Mouse (Mus musculus): ENCODE results near the gene Zfp36. TPM values are rescaled to one million over a fixed set of nuclear protein-coding genes. Genes with fewer than 3 reads are reported as not detected.
A peak's percentile ranks its signal among the peaks of the same experiment; 100 is the strongest.

The Zfp36 gene
- polyA plus RNA-seq (2015; fragmentation: Nextera tagmentation; extraction: Ambion mirVana), result 37.3 and 43.6 TPM in 2 replicates

GRCm38 (mm10) chr7:28380237-28381016 is at the start of gene Zfp36:
TSS of gene Zfp36 (minus strand) at chr7:28380253.
- 43% methylated on average over 17 of the region's 17 CpGs for WGBS
- peak within 1 kb of the TSS; percentile 62 for H3K4me2 ChIP-seq (ENCODE audit: low read depth, low read length)
- peak within 1 kb of the TSS; percentile 84 for H3K4me3 ChIP-seq (ENCODE audit: low read length)
- no peak for ATAC-seq
- H3K27me3 ChIP-seq (replicated peaks; ENCODE audit: control insufficient read depth, insufficient read depth, low read length), result no peaks in the 10 kb centered on the region
- H3K27ac ChIP-seq (ENCODE audit: low read length), result peak within 1 kb of the TSS; percentile 100
- H3K4me1 ChIP-seq (ENCODE audit: control insufficient read depth, insufficient read depth, low read length), result peaks cover 49% of the 10 kb centered on the region
- H3K9me3 ChIP-seq (ENCODE audit: control insufficient read depth, low read length), result no peaks in the 10 kb centered on the region
- H3K9ac ChIP-seq (ENCODE audit: low read depth, low read length), result peak within 1 kb of the TSS; percentile 98
- no peaks in the 10 kb centered on the region for H3K36me3 ChIP-seq (ENCODE audit: control insufficient read depth, insufficient read depth, low read length)

GRCm38 (mm10) chr7:28427738-28428137 is 47.7 kb upstream of the Zfp36 start:
- Histone ChIP-seq H3K4me3 (ENCODE audit: low read length) (no peak overlapping the region), H3K9me3 (ENCODE audit: control insufficient read depth, low read length) (no peaks in the 10 kb centered on the region), H3K4me2 (ENCODE audit: low read depth, low read length) (no peak overlapping the region), H3K27me3 (replicated peaks; ENCODE audit: control insufficient read depth, insufficient read depth, low read length) (no peaks in the 10 kb centered on the region), H3K9ac (ENCODE audit: low read depth, low read length) (no peak overlapping the region), H3K4me1 (ENCODE audit: control insufficient read depth, insufficient read depth, low read length) (no peaks in the 10 kb centered on the region), H3K27ac (ENCODE audit: low read length) (no peak overlapping the region), H3K36me3 (ENCODE audit: control insufficient read depth, insufficient read depth, low read length) (peaks cover 13% of the 10 kb centered on the region)
- no peak for ATAC-seq

- 97% methylated on average over 1 of the region's 1 CpGs for WGBS
- H3K9ac ChIP-seq (ENCODE audit: low read depth, low read length), result no peak overlapping the region
- no peak overlapping the region for H3K4me2 ChIP-seq (ENCODE audit: low read depth, low read length)
- ATAC-seq, result no peak
- H3K4me1 ChIP-seq (ENCODE audit: control insufficient read depth, insufficient read depth, low read length), result peaks cover 7% of the 10 kb centered on the region; the same call in 1 of the 2 replicates
- H3K9me3 ChIP-seq (ENCODE audit: control insufficient read depth, low read length), result no peaks in the 10 kb centered on the region
- H3K27ac ChIP-seq (ENCODE audit: low read length), result no peak overlapping the region
- H3K4me3 ChIP-seq (ENCODE audit: low read length), result no peak overlapping the region
- H3K27me3 ChIP-seq (replicated peaks; ENCODE audit: control insufficient read depth, insufficient read depth, low read length), result no peaks in the 10 kb centered on the region
- peaks cover 12% of the 10 kb centered on the region for H3K36me3 ChIP-seq (ENCODE audit: control insufficient read depth, insufficient read depth, low read length)
Observed at GRCm38 (mm10) chr7:28423018-28423417, 43.0 kb upstream of the Zfp36 start.

DNA sequence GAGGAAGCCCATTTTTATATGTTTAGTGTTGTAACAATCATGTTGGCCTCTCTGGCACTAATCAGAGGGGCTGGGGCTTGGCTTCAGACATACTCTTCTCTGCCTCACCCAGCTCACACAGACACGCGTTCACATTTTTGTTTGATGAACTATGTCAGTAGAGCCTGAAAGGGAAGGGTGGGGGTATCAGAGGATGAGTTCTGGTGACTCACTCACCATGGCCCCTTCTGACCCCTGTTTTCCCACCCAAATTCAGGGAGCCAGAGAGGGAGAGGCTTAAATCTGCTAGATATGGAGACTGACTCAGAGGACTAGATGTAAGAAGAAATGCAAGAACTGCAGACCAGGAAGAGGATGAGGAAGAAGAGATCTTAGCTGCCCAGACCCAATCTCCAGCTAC is 39.4 kb upstream of the Zfp36 start:
- Histone ChIP-seq H3K9ac (ENCODE audit: low read depth, low read length) (no peak overlapping the region), H3K4me3 (ENCODE audit: low read length) (no peak overlapping the region), H3K36me3 (ENCODE audit: control insufficient read depth, insufficient read depth, low read length) (peaks cover 16% of the 10 kb centered on the region), H3K9me3 (ENCODE audit: control insufficient read depth, low read length) (no peaks in the 10 kb centered on the region), H3K4me2 (ENCODE audit: low read depth, low read length) (no peak overlapping the region), H3K27me3 (replicated peaks; ENCODE audit: control insufficient read depth, insufficient read depth, low read length) (no peaks in the 10 kb centered on the region), H3K27ac (ENCODE audit: low read length) (no peak overlapping the region), H3K4me1 (ENCODE audit: control insufficient read depth, insufficient read depth, low read length) (peaks cover 7% of the 10 kb centered on the region; the same call in 1 of the 2 replicates)
- 88% methylated on average over 2 of the region's 2 CpGs for WGBS
- no peak for ATAC-seq

DNA sequence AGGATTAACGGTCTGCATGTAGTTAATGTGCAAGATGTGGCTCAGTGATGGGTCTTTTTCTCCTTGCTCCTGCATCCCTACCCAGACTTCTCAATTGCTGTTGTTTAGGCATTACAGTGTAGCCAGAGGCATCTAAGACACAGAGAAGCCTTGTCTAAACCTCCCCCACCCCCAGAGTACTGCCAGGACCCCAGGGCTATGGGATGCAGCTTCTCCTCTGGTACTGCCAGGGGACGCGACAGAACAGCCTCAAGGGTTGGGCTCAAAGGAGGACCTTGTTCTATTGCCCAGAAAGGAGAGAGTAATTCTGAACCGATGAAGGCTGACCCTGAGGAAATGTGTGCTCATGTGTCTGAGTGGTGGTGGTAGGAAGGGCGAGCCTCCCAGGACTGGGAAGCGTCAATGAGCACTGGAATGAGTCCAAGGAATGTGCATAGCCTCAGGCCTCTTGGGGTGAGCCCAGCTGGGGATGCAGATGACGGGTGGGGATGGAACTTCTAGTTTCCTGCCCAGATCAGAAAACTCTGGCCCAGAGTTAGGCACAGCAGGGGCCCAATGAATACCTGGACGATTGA is 38.1 kb upstream of the Zfp36 start:
- Histone ChIP-seq H3K4me1 (ENCODE audit: control insufficient read depth, insufficient read depth, low read length) (peaks cover 7% of the 10 kb centered on the region; the same call in 1 of the 2 replicates), H3K36me3 (ENCODE audit: control insufficient read depth, insufficient read depth, low read length) (peaks cover 19% of the 10 kb centered on the region), H3K27ac (ENCODE audit: low read length) (peak overlapping the region; percentile 31; the same call in 1 of the 2 replicates), H3K9me3 (ENCODE audit: control insufficient read depth, low read length) (no peaks in the 10 kb centered on the region), H3K27me3 (replicated peaks; ENCODE audit: control insufficient read depth, insufficient read depth, low read length) (no peaks in the 10 kb centered on the region), H3K4me3 (ENCODE audit: low read length) (no peak overlapping the region), H3K4me2 (ENCODE audit: low read depth, low read length) (no peak overlapping the region), H3K9ac (ENCODE audit: low read depth, low read length) (no peak overlapping the region)
- 58% methylated on average over 8 of the region's 8 CpGs for WGBS
- ATAC-seq, result peak; percentile 71

- Histone ChIP-seq H3K4me2 (ENCODE audit: low read depth, low read length) (no peak overlapping the region), H3K9ac (ENCODE audit: low read depth, low read length) (no peak overlapping the region), H3K27me3 (replicated peaks; ENCODE audit: control insufficient read depth, insufficient read depth, low read length) (no peaks in the 10 kb centered on the region), H3K9me3 (ENCODE audit: control insufficient read depth, low read length) (no peaks in the 10 kb centered on the region), H3K4me1 (ENCODE audit: control insufficient read depth, insufficient read depth, low read length) (peaks cover 7% of the 10 kb centered on the region; the same call in 1 of the 2 replicates), H3K27ac (ENCODE audit: low read length) (no peak overlapping the region), H3K4me3 (ENCODE audit: low read length) (no peak overlapping the region), H3K36me3 (ENCODE audit: control insufficient read depth, insufficient read depth, low read length) (peaks cover 16% of the 10 kb centered on the region)
- ATAC-seq, result no peak
Observed at GRCm38 (mm10) chr7:28417368-28417767, 37.3 kb upstream of the Zfp36 start.

DNA sequence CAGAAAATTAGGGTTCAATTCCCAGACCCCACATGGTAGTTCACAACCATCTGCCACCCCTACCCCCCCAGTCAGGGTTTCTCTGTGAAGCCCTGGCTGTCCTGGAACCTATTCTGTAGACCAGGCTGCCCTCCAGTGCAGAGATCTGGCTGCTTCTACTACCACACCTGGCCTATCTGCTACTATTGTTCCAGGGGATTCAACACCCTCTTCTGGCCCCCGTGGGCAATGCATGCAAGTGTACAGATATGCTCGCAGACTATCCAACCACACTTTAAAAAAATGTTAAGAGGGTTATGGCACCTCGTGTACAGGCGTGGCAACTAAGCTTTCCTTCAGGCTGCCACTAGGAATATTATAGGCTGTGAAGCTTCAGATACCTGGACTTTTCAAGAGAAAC is 32.8 kb upstream of the Zfp36 start:
- Histone ChIP-seq H3K27ac (ENCODE audit: low read length) (no peak overlapping the region), H3K9ac (ENCODE audit: low read depth, low read length) (no peak overlapping the region), H3K9me3 (ENCODE audit: control insufficient read depth, low read length) (no peaks in the 10 kb centered on the region), H3K4me3 (ENCODE audit: low read length) (no peak overlapping the region), H3K4me2 (ENCODE audit: low read depth, low read length) (no peak overlapping the region), H3K36me3 (ENCODE audit: control insufficient read depth, insufficient read depth, low read length) (peaks cover 13% of the 10 kb centered on the region), H3K4me1 (ENCODE audit: control insufficient read depth, insufficient read depth, low read length) (peaks cover 3% of the 10 kb centered on the region; the same call in 1 of the 2 replicates), H3K27me3 (replicated peaks; ENCODE audit: control insufficient read depth, insufficient read depth, low read length) (no peaks in the 10 kb centered on the region)
- ATAC-seq, result no peak
- WGBS, result 75% methylated on average over 4 of the region's 4 CpGs

DNA sequence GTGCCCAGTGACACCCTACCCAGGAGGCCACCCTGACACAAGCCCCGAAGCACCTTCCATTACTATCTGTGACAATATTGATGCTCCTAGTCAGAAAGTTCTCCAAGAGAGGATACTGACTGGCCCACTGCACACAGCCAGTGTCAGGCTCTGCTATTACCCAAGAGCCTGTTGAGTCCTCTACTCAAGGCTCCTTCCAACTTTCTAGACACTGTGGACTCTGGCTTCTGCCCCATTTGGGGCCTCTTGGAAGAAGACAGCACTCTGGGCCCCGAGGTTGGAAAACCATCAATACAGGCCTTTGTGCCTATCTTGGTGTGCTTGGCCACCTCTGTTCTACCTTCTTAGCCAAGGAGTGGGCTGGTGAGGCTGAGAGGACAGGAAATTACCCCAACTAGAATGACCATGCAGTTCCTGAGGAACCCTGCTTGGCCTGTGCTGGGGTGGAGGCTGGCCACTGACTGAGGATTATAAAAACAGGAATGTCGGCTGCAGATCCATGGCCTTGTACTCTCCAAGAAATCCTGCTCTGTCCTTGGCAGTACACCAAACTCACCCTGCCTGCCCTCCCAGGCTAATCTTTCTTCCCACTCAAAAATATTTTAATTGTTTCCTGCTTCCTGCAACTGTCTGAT is 30.9 kb upstream of the Zfp36 start:
- peak; percentile 81 for ATAC-seq
- Histone ChIP-seq H3K4me3 (ENCODE audit: low read length) (no peak overlapping the region), H3K27me3 (replicated peaks; ENCODE audit: control insufficient read depth, insufficient read depth, low read length) (no peaks in the 10 kb centered on the region), H3K4me2 (ENCODE audit: low read depth, low read length) (no peak overlapping the region), H3K36me3 (ENCODE audit: control insufficient read depth, insufficient read depth, low read length) (peaks cover 19% of the 10 kb centered on the region), H3K27ac (ENCODE audit: low read length) (peak overlapping the region; percentile 42), H3K9ac (ENCODE audit: low read depth, low read length) (no peak overlapping the region), H3K9me3 (ENCODE audit: control insufficient read depth, low read length) (no peaks in the 10 kb centered on the region), H3K4me1 (ENCODE audit: control insufficient read depth, insufficient read depth, low read length) (peaks cover 3% of the 10 kb centered on the region; the same call in 1 of the 2 replicates)
- WGBS, result 62% methylated on average over 3 of the region's 3 CpGs

- Histone ChIP-seq H3K27ac (ENCODE audit: low read length) (no peak overlapping the region), H3K36me3 (ENCODE audit: control insufficient read depth, insufficient read depth, low read length) (peaks cover 29% of the 10 kb centered on the region), H3K4me1 (ENCODE audit: control insufficient read depth, insufficient read depth, low read length) (no peaks in the 10 kb centered on the region), H3K27me3 (replicated peaks; ENCODE audit: control insufficient read depth, insufficient read depth, low read length) (no peaks in the 10 kb centered on the region), H3K4me3 (ENCODE audit: low read length) (no peak overlapping the region), H3K4me2 (ENCODE audit: low read depth, low read length) (no peak overlapping the region), H3K9ac (ENCODE audit: low read depth, low read length) (no peak overlapping the region), H3K9me3 (ENCODE audit: control insufficient read depth, low read length) (no peaks in the 10 kb centered on the region)
- WGBS, result 85% methylated on average over 3 of the region's 3 CpGs
- ATAC-seq, result no peak
Observed at GRCm38 (mm10) chr7:28401942-28402341, 21.9 kb upstream of the Zfp36 start.
